Mouse (Mus musculus): Measurements from ENCODE around the gene Hist1h4c.
A peak's percentile ranks its signal among the peaks of the same experiment; 100 is the strongest.

Gene Hist1h4c

GRCm38 (mm10) chr13:23698300-23698693 is at the start of gene Hist1h4c:
Hist1h4c (minus strand) TSS chr13:23698454.
- peak; percentile 98 for DNase-seq (ENCODE audit: low read depth)

DNA sequence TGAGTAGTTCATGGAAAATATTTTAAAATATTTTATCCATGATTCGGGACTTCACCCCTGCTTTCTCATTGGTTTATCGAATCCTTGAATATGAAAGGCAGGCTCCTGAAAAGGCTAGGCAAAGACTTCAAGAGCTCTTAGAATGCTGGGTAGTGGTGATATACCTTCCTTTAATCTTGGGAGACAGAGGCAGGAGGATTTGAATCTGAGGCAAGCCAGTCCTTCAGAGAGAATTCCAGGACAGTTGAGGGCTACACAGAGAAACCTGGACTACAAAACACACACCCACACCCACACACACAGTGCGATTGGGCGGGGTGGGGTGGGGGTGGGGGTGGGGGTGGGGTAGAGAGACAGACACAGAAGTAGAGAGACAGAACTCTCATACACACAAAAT is 49.6 kb upstream of the Hist1h4c start:
- no peak for DNase-seq (ENCODE audit: low read depth)

DNA sequence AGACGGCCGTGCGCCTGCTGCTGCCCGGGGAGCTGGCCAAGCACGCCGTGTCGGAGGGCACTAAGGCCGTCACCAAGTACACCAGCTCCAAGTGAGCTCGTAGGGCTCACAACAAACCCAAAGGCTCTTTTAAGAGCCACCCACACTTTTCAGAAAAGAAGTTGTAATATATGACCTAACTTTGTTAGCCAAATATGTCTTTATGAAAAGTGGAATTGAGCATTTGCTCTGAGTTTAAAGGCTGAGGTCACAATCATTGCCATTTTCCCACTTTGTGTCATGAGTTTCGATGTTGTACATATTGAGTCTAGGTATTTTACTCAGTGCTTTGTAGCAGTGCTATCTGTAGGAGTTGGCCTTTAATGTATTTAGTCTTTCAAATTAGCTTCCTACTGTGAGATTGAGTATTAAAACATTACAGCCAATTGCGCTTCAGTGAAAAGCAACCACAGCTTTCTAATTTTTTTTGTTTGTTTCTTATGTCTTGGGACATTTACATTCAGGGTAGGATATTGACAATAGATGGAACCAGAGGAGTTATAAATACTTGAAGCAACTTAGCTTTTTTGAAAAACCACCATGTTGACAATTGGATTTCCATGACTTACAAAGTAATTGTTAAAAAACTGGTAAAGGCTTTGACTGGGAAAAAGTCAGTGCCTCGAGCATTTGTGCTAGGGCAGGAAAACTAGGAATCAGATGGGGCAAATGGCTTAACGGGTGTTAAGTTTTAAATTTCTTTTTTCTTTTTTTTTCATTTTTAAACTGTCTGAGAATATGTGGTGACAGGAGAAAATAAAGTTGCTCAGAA is 49.0 kb upstream of the Hist1h4c start:
- no peak for DNase-seq (ENCODE audit: low read depth)

- peak; percentile 86 for DNase-seq (ENCODE audit: low read depth)
Measured at GRCm38 (mm10) chr13:23746201-23747080, 48.2 kb upstream of the Hist1h4c start, which contains the start of gene Hist1h2bb. Hist1h2bb (plus strand) TSS chr13:23746734.

DNA sequence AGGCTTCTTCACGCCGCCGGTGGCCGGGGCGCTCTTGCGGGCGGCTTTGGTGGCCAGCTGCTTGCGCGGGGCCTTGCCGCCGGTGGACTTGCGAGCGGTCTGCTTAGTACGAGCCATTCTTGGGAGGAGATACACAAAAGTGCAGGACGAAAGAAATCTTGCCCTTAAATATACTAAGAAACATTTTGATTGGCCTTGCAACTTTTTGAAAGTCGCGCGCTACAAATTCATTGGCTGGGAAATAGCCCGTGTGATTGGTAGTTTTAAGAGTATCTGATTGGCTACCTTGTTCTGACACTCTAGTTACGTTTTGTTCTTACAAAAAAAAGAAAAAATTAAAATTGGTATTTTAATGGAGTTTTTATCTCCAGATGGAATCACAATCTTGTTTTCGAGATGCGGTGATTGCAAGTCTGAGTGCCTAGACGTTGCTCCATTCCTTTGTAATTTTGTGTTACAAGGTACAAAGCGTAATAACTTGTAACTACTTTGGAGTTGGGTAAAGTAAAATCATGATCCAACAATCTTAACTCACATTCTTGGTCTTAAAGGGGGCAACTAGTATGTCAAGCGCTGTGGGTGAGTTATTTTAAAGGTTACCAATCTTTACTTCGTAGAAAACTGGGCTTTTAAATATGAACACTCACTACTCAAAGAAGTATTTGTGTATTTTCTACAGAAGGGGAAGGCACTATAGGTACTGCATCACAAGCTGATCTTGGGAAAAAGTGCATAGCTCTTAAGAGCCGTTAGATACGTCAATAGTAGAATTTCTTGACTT is 47.3 kb upstream of the Hist1h4c start, which contains the start of gene Hist1h3c:
Gene Hist1h3c (minus strand): TSS at position 222 of the 781 bp plus-strand sequence.
- DNase-seq (ENCODE audit: low read depth) = peak; percentile 80

GRCm38 (mm10) chr13:23744421-23745380 is 46.4 kb upstream of the Hist1h4c start:
- no peak for DNase-seq (ENCODE audit: low read depth)

GRCm38 (mm10) chr13:23743963-23744362 is 45.7 kb upstream of the Hist1h4c start:
- no peak for DNase-seq (ENCODE audit: low read depth)

- no peak for DNase-seq (ENCODE audit: low read depth)
Measured at GRCm38 (mm10) chr13:23743215-23743614, 45.0 kb upstream of the Hist1h4c start.

DNA sequence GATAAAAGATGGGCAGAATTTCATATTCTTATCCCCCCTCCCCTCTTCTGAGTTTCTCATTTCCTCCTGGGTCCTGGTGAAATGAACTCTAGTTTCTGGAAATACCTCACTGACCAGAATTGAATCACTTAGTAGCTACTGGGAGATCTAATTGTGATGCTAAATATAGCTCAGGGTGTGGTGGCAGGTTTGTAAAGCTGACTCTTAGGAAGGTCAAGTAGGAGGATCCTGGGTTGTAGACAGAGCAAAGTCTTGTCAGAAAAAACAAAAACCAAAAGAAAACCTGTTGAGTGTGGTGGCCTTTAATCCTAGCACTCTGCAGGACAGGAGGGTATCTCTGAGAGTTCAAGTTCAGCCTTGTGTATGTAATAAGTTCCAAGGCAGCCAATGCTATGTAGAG is 43.8 kb upstream of the Hist1h4c start:
- DNase-seq (ENCODE audit: low read depth) = no peak

GRCm38 (mm10) chr13:23740910-23741309 is 42.7 kb upstream of the Hist1h4c start:
- DNase-seq (ENCODE audit: low read depth) = no peak

GRCm38 (mm10) chr13:23740256-23740840 is 42.1 kb upstream of the Hist1h4c start:
- no peak for DNase-seq (ENCODE audit: low read depth)

GRCm38 (mm10) chr13:23739922-23740252 is 41.6 kb upstream of the Hist1h4c start:
- DNase-seq (ENCODE audit: low read depth) = no peak

- DNase-seq (ENCODE audit: low read depth) = peak; percentile 87
Measured at GRCm38 (mm10) chr13:23739069-23739921, 41.0 kb upstream of the Hist1h4c start.

DNA sequence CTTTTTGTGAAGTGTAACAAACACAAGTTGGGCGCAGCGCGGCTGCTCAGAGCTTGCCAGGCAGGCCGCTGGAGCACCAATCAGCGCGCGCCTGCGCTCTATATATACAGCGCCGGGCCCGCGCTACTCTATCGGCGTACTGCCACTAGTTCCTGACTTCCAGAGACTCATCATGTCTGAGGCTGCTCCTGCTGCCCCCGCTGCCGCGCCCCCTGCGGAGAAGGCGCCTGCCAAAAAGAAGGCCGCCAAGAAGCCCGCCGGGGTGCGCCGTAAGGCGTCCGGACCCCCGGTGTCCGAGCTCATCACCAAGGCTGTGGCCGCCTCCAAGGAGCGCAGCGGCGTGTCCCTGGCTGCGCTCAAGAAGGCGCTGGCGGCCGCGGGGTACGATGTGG is 40.4 kb upstream of the Hist1h4c start, which contains the start of gene Hist1h1c:
Gene Hist1h1c (plus strand): TSS at position 132 of the 392 bp plus-strand sequence.
- peak; percentile 76 for DNase-seq (ENCODE audit: low read depth)

DNA sequence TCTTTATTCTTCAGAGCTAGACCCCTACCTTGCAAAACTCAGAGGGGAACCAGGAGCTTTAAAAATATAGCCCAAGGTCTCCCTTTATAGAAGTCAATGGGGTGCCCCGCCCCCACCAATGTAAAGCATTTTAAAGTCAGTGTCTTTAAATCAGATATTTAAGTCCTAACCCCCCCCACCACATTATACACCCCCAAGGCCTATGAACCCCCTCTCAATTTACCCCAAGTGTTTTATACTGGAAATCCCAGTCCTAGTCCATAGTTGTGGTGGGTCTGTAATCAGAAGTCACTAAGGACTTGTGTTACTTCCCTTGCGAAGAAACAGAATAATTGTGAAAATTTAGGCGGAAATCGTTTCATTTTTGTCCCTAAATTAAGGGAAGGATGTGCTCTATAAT is 39.8 kb upstream of the Hist1h4c start:
- DNase-seq (ENCODE audit: low read depth) = no peak

GRCm38 (mm10) chr13:23737091-23737490 is 38.8 kb upstream of the Hist1h4c start:
- no peak for DNase-seq (ENCODE audit: low read depth)

- no peak for DNase-seq (ENCODE audit: low read depth)
Measured at GRCm38 (mm10) chr13:23732156-23732804, 34.0 kb upstream of the Hist1h4c start.

DNA sequence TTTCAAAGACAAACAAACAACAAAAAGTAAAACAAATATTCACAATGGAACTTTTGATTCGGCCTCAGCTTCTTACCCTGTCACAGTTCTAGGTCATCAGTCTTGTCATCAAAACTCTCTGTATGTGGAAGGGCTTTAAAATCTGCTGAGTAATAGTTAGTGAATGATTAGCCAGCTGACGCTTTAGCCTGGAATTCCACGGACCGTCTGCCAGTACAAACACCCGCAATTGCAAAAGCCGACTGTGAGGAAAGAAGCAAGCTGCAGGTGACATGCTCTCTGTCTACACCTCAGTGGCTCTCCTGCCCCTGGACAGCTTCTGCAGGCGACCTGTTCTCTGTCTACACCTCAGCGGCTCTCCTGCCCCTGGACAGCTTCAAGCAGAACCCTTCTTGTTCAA is 32.2 kb upstream of the Hist1h4c start:
- no peak for DNase-seq (ENCODE audit: low read depth)

- no peak for DNase-seq (ENCODE audit: low read depth)
Measured at GRCm38 (mm10) chr13:23729706-23730105, 31.5 kb upstream of the Hist1h4c start.
